Mouse (Mus musculus): ENCODE results near the gene Mrps23.
"Not testable (repeated sequence)": the region's sequence is repeated elsewhere in the genome, so short reads cannot be mapped to it uniquely, and the experiment has no call there.

The Mrps23 gene

DNA sequence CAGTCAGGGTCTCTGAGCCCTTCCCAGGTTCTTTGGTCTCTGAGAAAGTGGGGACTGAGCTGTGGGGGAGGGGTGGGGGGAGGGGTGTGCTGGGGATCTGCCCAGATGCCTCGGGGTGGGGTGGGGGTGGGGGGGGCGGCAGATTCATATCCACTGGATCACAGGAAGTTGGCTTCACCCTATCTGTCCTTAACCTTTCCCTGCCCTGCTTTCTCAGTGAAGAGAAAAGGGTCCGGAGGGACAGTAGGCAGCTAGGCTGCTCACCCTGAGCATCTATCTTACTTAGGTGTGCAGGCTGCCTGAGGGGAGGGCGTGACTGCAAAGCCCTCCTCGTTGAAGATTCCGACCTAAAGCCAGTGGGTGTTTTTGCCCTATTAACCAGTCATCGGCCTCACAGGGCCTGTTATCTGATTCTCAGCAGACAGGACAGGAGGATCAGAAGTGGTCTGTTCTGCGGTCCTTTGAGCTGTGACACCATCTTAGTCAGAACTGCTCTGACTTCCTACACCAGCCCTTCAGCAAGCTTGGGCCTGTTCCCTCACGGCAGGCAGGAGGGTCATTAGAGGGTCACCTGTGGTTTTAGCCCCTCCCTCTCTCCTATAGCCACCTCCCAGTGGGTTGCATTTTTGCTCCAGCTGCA is 30.7 kb upstream of the Mrps23 start:
- DNase-seq (ENCODE audit: low spot score): no peak

- no peak for DNase-seq (ENCODE audit: low spot score)
Measured at GRCm38 (mm10) chr11:88180467-88180958, 23.7 kb upstream of the Mrps23 start.

DNA sequence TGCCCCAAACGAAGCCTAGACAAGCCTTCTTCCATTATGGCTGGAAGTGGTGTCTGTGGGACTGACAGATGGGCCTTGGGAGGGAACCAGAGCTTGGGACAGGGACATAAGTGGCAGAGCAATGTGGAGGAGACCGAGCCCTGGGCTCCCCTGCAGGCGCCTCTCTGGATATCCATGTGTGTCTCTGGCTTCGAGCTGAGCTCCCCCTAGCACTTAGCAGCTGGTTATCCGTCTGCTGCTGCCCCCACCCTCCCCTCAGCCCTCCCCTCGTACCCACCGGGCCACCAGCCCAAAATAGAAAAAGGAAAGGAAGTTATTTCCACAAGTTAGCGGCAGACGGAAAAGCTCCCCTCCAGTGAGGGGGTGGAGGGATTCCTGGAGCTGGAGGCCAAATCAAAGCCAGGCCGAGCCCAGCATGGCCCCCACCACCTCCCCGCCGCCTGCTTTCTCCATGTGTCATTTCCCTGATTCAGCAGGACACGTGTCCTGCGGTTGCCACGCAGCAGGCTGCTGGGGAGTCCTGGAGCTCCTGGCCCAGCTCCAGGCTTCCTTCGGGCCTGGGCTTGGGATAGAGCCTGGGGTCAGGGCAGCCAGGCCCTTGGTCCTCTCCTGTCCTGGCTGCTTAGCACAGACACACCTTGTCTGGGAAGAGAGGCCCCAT is 23.1 kb upstream of the Mrps23 start:
- no peak for DNase-seq (ENCODE audit: low spot score)

DNA sequence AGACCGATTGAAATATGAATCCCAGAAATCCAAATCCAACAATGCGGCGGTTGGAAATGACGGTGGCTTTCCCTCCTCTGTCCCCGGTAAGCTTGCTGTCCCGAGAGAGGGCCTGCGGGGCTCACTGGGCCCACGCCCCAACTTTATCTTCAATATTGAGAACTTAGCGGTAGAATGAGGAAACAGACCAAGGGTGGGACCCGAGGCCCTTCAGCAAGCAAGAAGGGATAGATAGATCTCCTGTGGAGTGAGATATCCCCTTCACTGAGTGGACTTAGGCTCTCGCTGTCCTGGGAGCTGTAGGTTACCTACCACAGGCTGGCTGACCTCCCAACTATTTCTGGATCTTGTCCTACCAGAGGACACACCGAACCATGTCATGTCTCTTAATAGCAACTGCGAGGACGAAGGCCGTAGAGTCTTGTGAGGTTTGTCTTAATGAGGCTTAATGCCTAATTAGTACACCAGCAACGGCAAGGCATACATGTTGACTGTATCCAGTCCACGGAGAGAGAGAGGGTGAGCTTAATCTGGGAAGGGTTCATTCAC is 19.5 kb upstream of the Mrps23 start:
- no peak for DNase-seq (ENCODE audit: low spot score)

- no peak for DNase-seq (ENCODE audit: low spot score)
Measured at GRCm38 (mm10) chr11:88186078-88186946, 17.9 kb upstream of the Mrps23 start.

GRCm38 (mm10) chr11:88186947-88187243 is 17.3 kb upstream of the Mrps23 start:
- DNase-seq (ENCODE audit: low spot score): no peak

- DNase-seq (ENCODE audit: low spot score): peak; percentile 68
Measured at GRCm38 (mm10) chr11:88187417-88188133, 16.6 kb upstream of the Mrps23 start.

- no peak for DNase-seq (ENCODE audit: low spot score)
Measured at GRCm38 (mm10) chr11:88188216-88188615, 16.0 kb upstream of the Mrps23 start.

DNA sequence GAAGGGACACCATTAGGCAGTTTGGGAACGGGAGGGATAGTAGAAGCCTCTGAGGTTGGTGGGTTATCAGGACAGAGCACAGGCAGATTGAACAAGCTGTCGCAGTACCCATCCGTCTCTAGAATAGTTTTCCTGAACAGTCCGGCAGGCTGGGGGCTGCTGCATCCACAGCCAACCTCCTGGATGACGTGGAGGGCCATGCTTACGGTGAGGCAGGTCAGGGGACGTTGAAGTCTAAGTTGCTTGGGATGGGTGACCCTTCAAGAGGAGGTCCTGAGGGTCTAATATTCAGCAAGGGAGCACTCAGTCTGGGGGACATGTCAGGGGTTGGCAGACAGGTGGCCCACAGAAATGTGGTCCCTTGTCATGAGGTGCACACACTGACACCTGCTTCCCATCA is 15.6 kb upstream of the Mrps23 start:
- no peak for DNase-seq (ENCODE audit: low spot score)

DNA sequence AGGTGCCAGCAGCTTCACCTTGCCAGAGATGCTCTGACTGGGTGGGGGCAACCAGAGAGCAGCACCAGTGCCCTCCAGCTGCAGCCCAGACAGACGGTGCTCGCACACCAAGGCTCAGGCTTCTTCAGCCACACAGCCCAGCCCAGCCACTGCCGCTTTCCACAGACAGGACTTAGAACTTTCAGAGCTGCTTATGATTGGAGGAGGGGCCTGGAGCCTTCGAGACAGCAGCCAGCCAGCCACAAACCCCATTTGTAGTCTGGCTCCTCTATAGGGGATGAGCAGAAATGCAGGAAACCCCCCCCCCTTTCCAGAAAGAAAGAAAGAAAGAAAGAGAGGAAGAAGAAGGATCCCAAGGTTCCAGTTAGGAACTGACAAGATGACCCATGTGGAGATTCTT is 11.6 kb upstream of the Mrps23 start:
- DNase-seq (ENCODE audit: low spot score): no peak

GRCm38 (mm10) chr11:88193098-88193823 is 10.9 kb upstream of the Mrps23 start:
- DNase-seq (ENCODE audit: low spot score): no peak

DNA sequence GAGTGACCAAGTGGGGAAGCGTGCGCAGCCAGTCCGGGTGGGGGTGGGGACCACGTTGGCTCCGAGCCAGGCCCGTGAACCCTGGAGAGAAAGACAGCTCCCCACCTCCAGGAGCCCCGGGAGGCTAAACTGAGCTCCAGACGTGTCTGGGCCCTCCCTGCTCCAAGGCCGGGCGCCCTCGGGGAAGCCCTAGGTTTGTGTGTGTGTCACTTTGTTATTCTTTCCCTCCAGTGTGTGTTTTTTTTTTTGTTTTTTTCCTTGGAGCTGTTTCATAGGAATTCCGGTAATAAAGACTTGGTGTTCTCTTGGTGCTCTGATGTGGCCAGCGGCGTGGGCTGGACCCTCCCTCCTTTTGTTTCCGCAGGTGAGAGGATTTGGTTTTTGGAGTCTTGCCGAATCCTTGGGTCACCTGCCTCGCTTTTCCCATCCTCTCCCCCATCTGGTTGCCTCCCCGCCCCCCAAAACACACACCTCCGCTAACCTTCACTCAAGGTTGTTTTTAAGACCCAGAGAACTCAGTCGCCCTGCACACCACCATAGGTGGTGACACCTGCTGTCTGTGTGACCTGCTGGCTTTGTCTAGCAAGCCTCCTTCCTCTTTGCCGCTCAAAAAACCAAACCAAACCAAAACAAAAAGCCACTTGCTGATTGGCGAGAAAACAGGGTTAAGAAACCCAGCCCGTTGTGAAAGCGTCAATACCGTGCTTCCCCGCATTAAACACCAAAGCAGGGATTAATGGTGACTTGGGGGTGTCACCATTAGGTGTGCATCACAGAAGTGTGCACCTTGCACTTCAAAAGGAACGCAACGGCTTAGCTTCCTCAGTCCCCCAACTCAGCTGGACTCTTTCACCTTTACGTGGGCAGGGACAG is 10.1 kb upstream of the Mrps23 start:
- no peak for DNase-seq (ENCODE audit: low spot score)

DNA sequence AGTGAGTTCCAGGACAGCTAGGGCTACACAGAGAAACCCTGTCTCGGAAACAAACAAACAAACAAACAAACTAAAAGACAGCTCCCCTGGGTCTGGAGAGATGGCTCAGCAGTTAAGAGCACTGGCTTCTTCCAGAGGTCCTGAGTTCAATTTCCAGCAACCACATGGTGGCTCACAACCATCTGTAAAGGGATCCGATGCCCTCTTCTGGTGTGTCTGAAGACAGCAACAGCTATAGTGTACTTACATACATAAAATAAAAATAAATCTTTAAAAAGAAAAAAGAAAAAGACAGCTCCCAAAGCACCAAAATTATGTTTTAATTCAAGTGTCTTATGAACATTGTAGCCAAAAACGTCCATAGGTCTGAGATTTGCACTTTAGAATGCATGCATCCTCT is 8.5 kb upstream of the Mrps23 start:
- DNase-seq (ENCODE audit: low spot score): not testable (repeated sequence)

DNA sequence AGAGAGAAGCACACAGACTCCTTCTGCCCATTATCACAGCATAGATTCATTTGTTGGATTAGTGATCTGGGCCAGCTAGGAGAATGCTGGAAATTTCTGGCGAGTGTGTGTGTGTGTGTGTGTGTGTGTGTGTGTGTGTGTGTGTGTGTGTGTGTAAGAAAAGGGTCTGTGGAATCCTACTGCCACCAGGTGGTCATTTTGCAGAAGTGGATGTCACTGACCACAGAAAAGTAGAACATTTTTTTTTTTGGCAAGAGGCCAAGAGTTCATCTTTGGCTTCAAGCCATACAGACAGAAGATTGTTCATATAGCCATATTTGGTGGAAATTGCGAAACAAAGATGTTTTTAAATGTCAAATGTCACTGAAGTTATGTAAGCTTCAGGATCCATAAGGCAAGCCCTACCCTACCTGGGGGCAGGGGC is 7.0 kb upstream of the Mrps23 start:
- DNase-seq (ENCODE audit: low spot score): no peak

- DNase-seq (ENCODE audit: low spot score): no peak
Measured at GRCm38 (mm10) chr11:88198223-88198622, 6.0 kb upstream of the Mrps23 start.

GRCm38 (mm10) chr11:88201172-88201571 is 3.0 kb upstream of the Mrps23 start:
- DNase-seq (ENCODE audit: low spot score): no peak

GRCm38 (mm10) chr11:88202077-88202476 is 2.1 kb upstream of the Mrps23 start:
- DNase-seq (ENCODE audit: low spot score): no peak

GRCm38 (mm10) chr11:88204593-88205368 is 593 bp downstream of the Mrps23 start:
- no peak for DNase-seq (ENCODE audit: low spot score)

DNA sequence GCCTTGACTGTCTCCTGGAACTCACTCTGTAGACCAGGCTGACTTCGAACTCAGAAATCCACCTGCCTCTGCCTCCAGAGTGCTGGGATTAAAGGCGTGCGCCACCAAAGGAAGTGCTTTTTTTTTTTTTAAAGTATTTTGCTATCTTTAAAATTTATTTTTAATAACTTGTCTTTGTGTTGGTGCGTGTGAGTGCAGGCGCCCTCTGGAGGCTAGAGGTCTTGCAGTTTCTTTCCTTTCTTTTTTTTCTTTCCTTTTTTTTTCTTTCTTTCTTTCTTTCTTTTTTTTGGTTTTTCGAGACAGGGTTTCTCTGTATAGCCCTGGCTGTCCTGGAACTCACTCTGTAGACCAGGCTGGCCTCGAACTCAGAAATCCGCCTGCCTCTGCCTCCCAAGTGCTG is 2.4 kb downstream of the Mrps23 start:
- DNase-seq (ENCODE audit: low spot score): not testable (repeated sequence)

GRCm38 (mm10) chr11:88207697-88208096 is 3.5 kb downstream of the Mrps23 start:
- DNase-seq (ENCODE audit: low spot score): no peak

Measured in layer of hippocampus, adult 9-10 months (tissue).